Mouse (Mus musculus): ENCODE results near the gene Kcne2. TPM values are rescaled to one million over a fixed set of nuclear protein-coding genes. Genes with fewer than 3 reads are reported as not detected.

Kcne2 gene
- 0.13 and 0.24 TPM in 2 replicates for polyA plus RNA-seq (2014; fragmentation: Nextera tagmentation; extraction: Ambion mirVana)

- no peak within 1 kb of the TSS for H3K27ac ChIP-seq (ENCODE audit: low read depth, low read length)
- no peaks in the 10 kb centered on the region for H3K27me3 ChIP-seq (ENCODE audit: control insufficient read depth, insufficient read depth, low read length)
- no peak within 1 kb of the TSS for H3K9ac ChIP-seq (ENCODE audit: low read length)
- ATAC-seq (ENCODE audit: insufficient read depth, low FRiP score, low TSS enrichment) (no peak), DNase-seq (ENCODE audit: low spot score) (no peak)
- no peaks in the 10 kb centered on the region for H3K9me3 ChIP-seq (ENCODE audit: control insufficient read depth, low read length)
- H3K36me3 ChIP-seq (ENCODE audit: control insufficient read depth, insufficient read depth, low read length): no peaks in the 10 kb centered on the region
- H3K4me1 ChIP-seq (ENCODE audit: control insufficient read depth, insufficient read depth, low read length): no peaks in the 10 kb centered on the region
- no peak within 1 kb of the TSS for H3K4me3 ChIP-seq (ENCODE audit: low read depth, low read length)
- no peak within 1 kb of the TSS for H3K4me2 ChIP-seq (ENCODE audit: low read depth)
- 77% methylated on average over 10 of the region's 10 CpGs for WGBS
Observed at GRCm38 (mm10) chr16:92292101-92292500, at the start of gene Kcne2. Gene Kcne2, plus strand, starts transcription at chr16:92292389.

DNA sequence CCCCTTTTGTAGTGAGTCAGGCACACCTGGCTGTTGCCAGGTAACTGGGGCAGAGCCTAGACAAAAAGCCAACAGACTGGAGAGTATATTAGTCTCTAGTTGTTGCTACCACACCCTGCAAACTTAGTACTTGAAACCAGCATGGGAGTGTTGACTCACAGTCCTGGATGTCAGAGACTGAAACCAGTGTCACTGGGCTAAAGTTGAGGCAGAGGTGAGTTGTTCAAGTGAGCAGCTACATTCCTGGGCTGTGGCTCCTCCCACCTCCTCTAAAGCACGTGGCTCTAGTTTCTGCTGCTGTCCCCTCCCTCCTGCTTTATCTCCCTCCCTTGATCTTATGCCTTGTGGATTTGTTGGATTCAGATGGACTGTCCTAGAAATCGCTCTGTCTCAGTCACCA lies 46.3 kb upstream of the Kcne2 start:
- no peak overlapping the region for H3K4me2 ChIP-seq (ENCODE audit: low read depth)
- DNase-seq (ENCODE audit: low spot score) (no peak), ATAC-seq (ENCODE audit: insufficient read depth, low FRiP score, low TSS enrichment) (no peak)
- H3K4me1 ChIP-seq (ENCODE audit: control insufficient read depth, insufficient read depth, low read length): no peaks in the 10 kb centered on the region
- H3K27me3 ChIP-seq (ENCODE audit: control insufficient read depth, insufficient read depth, low read length): no peaks in the 10 kb centered on the region
- H3K9ac ChIP-seq (ENCODE audit: low read length): no peak overlapping the region
- H3K36me3 ChIP-seq (ENCODE audit: control insufficient read depth, insufficient read depth, low read length): no peaks in the 10 kb centered on the region
- no peak overlapping the region for H3K27ac ChIP-seq (ENCODE audit: low read depth, low read length)
- WGBS: 45% methylated on average over 2 of the region's 2 CpGs
- H3K4me3 ChIP-seq (ENCODE audit: low read depth, low read length): no peak overlapping the region
- H3K9me3 ChIP-seq (ENCODE audit: control insufficient read depth, low read length): no peaks in the 10 kb centered on the region

GRCm38 (mm10) chr16:92246974-92247373 lies 45.2 kb upstream of the Kcne2 start:
- Histone ChIP-seq H3K9ac (ENCODE audit: low read length) (no peak overlapping the region), H3K4me1 (ENCODE audit: control insufficient read depth, insufficient read depth, low read length) (no peaks in the 10 kb centered on the region), H3K4me2 (ENCODE audit: low read depth) (no peak overlapping the region), H3K36me3 (ENCODE audit: control insufficient read depth, insufficient read depth, low read length) (no peaks in the 10 kb centered on the region), H3K9me3 (ENCODE audit: control insufficient read depth, low read length) (no peaks in the 10 kb centered on the region), H3K27me3 (ENCODE audit: control insufficient read depth, insufficient read depth, low read length) (no peaks in the 10 kb centered on the region), H3K4me3 (ENCODE audit: low read depth, low read length) (no peak overlapping the region), H3K27ac (ENCODE audit: low read depth, low read length) (no peak overlapping the region)
- WGBS: 68% methylated on average over 2 of the region's 2 CpGs
- ATAC-seq (ENCODE audit: insufficient read depth, low FRiP score, low TSS enrichment) (no peak), DNase-seq (ENCODE audit: low spot score) (no peak)

GRCm38 (mm10) chr16:92247700-92248099 lies 44.5 kb upstream of the Kcne2 start:
- Histone ChIP-seq H3K36me3 (ENCODE audit: control insufficient read depth, insufficient read depth, low read length) (no peaks in the 10 kb centered on the region), H3K27me3 (ENCODE audit: control insufficient read depth, insufficient read depth, low read length) (no peaks in the 10 kb centered on the region), H3K4me1 (ENCODE audit: control insufficient read depth, insufficient read depth, low read length) (no peaks in the 10 kb centered on the region), H3K4me3 (ENCODE audit: low read depth, low read length) (no peak overlapping the region), H3K9me3 (ENCODE audit: control insufficient read depth, low read length) (no peaks in the 10 kb centered on the region), H3K4me2 (ENCODE audit: low read depth) (no peak overlapping the region), H3K9ac (ENCODE audit: low read length) (no peak overlapping the region), H3K27ac (ENCODE audit: low read depth, low read length) (no peak overlapping the region)
- WGBS: 86% methylated on average over 11 of the region's 11 CpGs
- no peak for ATAC-seq (ENCODE audit: insufficient read depth, low FRiP score, low TSS enrichment)
- DNase-seq (ENCODE audit: low spot score): no peak

DNA sequence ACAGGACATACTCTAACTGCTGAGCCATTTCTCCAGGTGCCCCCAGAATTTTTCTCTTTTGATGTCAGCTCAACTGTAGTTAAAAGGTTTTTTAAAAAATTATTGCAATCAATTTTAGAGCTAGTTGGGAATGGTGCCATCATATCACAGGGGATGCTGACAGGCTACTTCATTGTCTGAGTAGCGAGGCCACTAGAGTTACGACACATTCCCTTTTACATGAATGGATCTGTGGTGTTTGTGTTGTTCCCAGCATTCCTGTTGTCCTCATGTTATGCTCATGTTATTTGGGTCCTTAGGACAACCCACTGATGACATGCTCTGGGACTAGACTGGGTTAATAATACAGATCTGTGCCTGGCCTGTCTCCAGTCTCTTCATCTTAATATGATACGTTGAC lies 42.5 kb upstream of the Kcne2 start:
- H3K9ac ChIP-seq (ENCODE audit: low read length): no peak overlapping the region
- ATAC-seq (ENCODE audit: insufficient read depth, low FRiP score, low TSS enrichment): no peak
- H3K4me1 ChIP-seq (ENCODE audit: control insufficient read depth, insufficient read depth, low read length): no peaks in the 10 kb centered on the region
- H3K9me3 ChIP-seq (ENCODE audit: control insufficient read depth, low read length): no peaks in the 10 kb centered on the region
- no peaks in the 10 kb centered on the region for H3K27me3 ChIP-seq (ENCODE audit: control insufficient read depth, insufficient read depth, low read length)
- DNase-seq (ENCODE audit: low spot score): no peak
- H3K27ac ChIP-seq (ENCODE audit: low read depth, low read length): no peak overlapping the region
- WGBS: 89% methylated on average over 3 of the region's 3 CpGs
- H3K36me3 ChIP-seq (ENCODE audit: control insufficient read depth, insufficient read depth, low read length): no peaks in the 10 kb centered on the region
- H3K4me2 ChIP-seq (ENCODE audit: low read depth): no peak overlapping the region
- no peak overlapping the region for H3K4me3 ChIP-seq (ENCODE audit: low read depth, low read length)

- H3K4me3 ChIP-seq (ENCODE audit: low read depth, low read length): no peak overlapping the region
- WGBS: 93% methylated on average over 5 of the region's 5 CpGs
Observed at GRCm38 (mm10) chr16:92250452-92250851, 41.7 kb upstream of the Kcne2 start.

DNA sequence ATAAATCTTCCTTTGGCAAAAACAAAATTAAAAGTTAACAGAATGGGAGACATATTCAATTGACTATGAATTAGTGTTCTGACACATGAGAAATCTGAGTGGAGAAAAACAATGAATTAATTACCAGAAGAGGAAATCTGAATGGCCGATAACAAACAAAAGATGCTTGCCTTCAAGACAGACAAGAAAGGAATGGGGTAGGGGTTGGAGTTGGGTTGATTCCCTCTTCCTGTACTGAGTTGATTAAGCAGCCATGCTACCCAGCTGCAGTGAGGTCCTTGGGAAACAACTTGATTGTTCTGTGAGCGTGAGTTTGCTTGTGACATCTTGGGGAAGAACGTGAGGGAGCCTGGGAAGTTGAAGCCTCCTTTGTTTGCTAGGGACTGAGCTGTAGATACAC lies 37.9 kb upstream of the Kcne2 start:
- no peaks in the 10 kb centered on the region for H3K4me1 ChIP-seq (ENCODE audit: control insufficient read depth, insufficient read depth, low read length)
- H3K9ac ChIP-seq (ENCODE audit: low read length): no peak overlapping the region
- ATAC-seq (ENCODE audit: insufficient read depth, low FRiP score, low TSS enrichment): no peak
- no peak overlapping the region for H3K4me3 ChIP-seq (ENCODE audit: low read depth, low read length)
- no peak overlapping the region for H3K27ac ChIP-seq (ENCODE audit: low read depth, low read length)
- no peaks in the 10 kb centered on the region for H3K27me3 ChIP-seq (ENCODE audit: control insufficient read depth, insufficient read depth, low read length)
- DNase-seq (ENCODE audit: low spot score): no peak
- H3K9me3 ChIP-seq (ENCODE audit: control insufficient read depth, low read length): no peaks in the 10 kb centered on the region
- no peak overlapping the region for H3K4me2 ChIP-seq (ENCODE audit: low read depth)
- no peaks in the 10 kb centered on the region for H3K36me3 ChIP-seq (ENCODE audit: control insufficient read depth, insufficient read depth, low read length)
- 73% methylated on average over 3 of the region's 3 CpGs for whole genome bisulfite sequencing

More at GRCm38 (mm10) chr16:92250452-92250851, 41.7 kb upstream of the Kcne2 start:
- DNase-seq (ENCODE audit: low spot score) (no peak), ATAC-seq (ENCODE audit: insufficient read depth, low FRiP score, low TSS enrichment) (no peak)
- no peak overlapping the region for H3K4me2 ChIP-seq (ENCODE audit: low read depth)
- H3K27ac ChIP-seq (ENCODE audit: low read depth, low read length): no peak overlapping the region
- H3K4me1 ChIP-seq (ENCODE audit: control insufficient read depth, insufficient read depth, low read length): no peaks in the 10 kb centered on the region
- H3K27me3 ChIP-seq (ENCODE audit: control insufficient read depth, insufficient read depth, low read length): no peaks in the 10 kb centered on the region
- H3K9me3 ChIP-seq (ENCODE audit: control insufficient read depth, low read length): no peaks in the 10 kb centered on the region
- H3K9ac ChIP-seq (ENCODE audit: low read length): no peak overlapping the region
- no peaks in the 10 kb centered on the region for H3K36me3 ChIP-seq (ENCODE audit: control insufficient read depth, insufficient read depth, low read length)

DNA sequence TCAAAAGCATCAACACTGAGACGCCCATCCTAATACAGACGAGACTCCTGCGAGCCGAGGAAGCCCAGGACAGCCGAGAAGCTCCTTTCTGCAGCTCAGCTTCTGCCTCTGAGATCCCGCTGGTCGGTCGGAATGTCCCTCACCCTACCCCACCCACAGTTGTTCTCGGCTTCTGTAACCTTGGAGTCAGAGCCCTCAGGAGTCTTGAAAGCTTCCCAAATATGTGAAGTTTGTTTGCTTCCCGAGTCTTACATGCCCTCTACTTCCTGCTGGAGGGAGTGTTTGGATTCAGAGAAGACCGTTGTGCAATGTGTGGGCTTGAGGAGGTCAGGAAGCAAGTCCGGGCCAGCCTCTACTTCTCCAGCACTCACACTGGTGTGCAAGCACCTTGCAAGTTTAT lies 24.3 kb upstream of the Kcne2 start:
- 86% methylated on average over 12 of the region's 12 CpGs for WGBS
- DNase-seq (ENCODE audit: low spot score): no peak
- ATAC-seq (ENCODE audit: insufficient read depth, low FRiP score, low TSS enrichment): no peak

DNA sequence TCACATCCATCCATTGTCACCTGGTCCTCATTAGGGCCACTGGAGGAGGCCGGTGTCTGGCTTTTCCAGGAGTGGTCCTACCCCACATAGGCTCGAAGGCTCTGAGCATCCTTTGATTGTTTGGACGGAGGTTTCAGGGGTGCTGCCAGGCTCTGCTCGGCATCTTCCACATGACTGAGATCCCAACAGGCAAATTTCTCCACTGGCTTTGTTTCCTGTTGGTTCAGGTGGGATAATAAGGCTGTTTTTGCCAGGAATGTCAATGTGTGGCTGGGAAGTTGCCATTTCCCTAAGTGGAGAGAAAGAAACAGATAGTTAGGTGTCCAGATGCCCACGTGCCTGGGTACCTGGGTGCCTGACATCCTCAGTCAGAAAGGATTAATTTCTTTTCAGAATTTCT lies 17.7 kb upstream of the Kcne2 start:
- DNase-seq (ENCODE audit: low spot score) (no peak), ATAC-seq (ENCODE audit: insufficient read depth, low FRiP score, low TSS enrichment) (no peak)
- Histone ChIP-seq H3K4me1 (ENCODE audit: control insufficient read depth, insufficient read depth, low read length) (no peaks in the 10 kb centered on the region), H3K4me2 (ENCODE audit: low read depth) (no peak overlapping the region), H3K9ac (ENCODE audit: low read length) (no peak overlapping the region), H3K9me3 (ENCODE audit: control insufficient read depth, low read length) (no peaks in the 10 kb centered on the region), H3K27ac (ENCODE audit: low read depth, low read length) (no peak overlapping the region), H3K27me3 (ENCODE audit: control insufficient read depth, insufficient read depth, low read length) (no peaks in the 10 kb centered on the region), H3K36me3 (ENCODE audit: control insufficient read depth, insufficient read depth, low read length) (no peaks in the 10 kb centered on the region), H3K4me3 (ENCODE audit: low read depth, low read length) (no peak overlapping the region)
- WGBS: 87% methylated on average over 5 of the region's 5 CpGs

More for the DNA sequence above, 24.3 kb upstream of the Kcne2 start:
- H3K9me3 ChIP-seq (ENCODE audit: control insufficient read depth, low read length): no peaks in the 10 kb centered on the region
- H3K4me3 ChIP-seq (ENCODE audit: low read depth, low read length): no peak overlapping the region
- no peaks in the 10 kb centered on the region for H3K27me3 ChIP-seq (ENCODE audit: control insufficient read depth, insufficient read depth, low read length)
- H3K27ac ChIP-seq (ENCODE audit: low read depth, low read length): no peak overlapping the region
- no peaks in the 10 kb centered on the region for H3K36me3 ChIP-seq (ENCODE audit: control insufficient read depth, insufficient read depth, low read length)
- H3K4me2 ChIP-seq (ENCODE audit: low read depth): no peak overlapping the region
- H3K4me1 ChIP-seq (ENCODE audit: control insufficient read depth, insufficient read depth, low read length): no peaks in the 10 kb centered on the region
- H3K9ac ChIP-seq (ENCODE audit: low read length): no peak overlapping the region
